Mouse (Mus musculus): ENCODE results near the gene Sdk1. TPM values are rescaled to one million over a fixed set of nuclear protein-coding genes. Genes with fewer than 3 reads are reported as not detected.

Gene Sdk1
- total RNA-seq, 1 experiment = 1.2 TPM

- DNase-seq (ENCODE audit: low read depth, low spot score) = no peak
- no peaks in the 10 kb centered on the region for H3K36me3 ChIP-seq (ENCODE audit: control insufficient read depth, insufficient read depth, low read length, poor library complexity, severe bottlenecking)
- TF ChIP-seq HCFC1 (IDR thresholded peaks at IDR 0.05; ENCODE audit: borderline replicate concordance, insufficient read depth, low read length) (no peak), ZNF384 (IDR thresholded peaks at IDR 0.05; ENCODE audit: low read depth, low read length) (no peak)
- H3K9me3 ChIP-seq (ENCODE audit: control insufficient read depth, insufficient read depth, low read depth, low read length) = no peaks in the 10 kb centered on the region
- no peak overlapping the region for H3K9ac ChIP-seq (ENCODE audit: insufficient read depth, low read depth, low read length, poor library complexity, severe bottlenecking)
- no peaks in the 10 kb centered on the region for H3K4me1 ChIP-seq (ENCODE audit: control insufficient read depth in 2 of 2, insufficient read depth in 2 of 2, low read length in 2 of 2, poor library complexity in 1 of 2)
- in situ Hi-C loops (cut with MboI; ENCODE audit: low sequenced_read_pairs in 2 of 2, unreplicated experiment in 2 of 2) = no loop called here
- H3K27ac ChIP-seq (ENCODE audit: insufficient read depth, low read depth, low read length, poor library complexity, severe bottlenecking) = no peak overlapping the region
- no peak overlapping the region for H3K4me3 ChIP-seq (ENCODE audit: insufficient read depth in 1 of 2, low read depth in 1 of 2, low read length in 2 of 2, poor library complexity in 1 of 2, severe bottlenecking in 1 of 2)
Observed at GRCm38 (mm10) chr5:141897481-141897880, 656.2 kb downstream of the Sdk1 start.

DNA sequence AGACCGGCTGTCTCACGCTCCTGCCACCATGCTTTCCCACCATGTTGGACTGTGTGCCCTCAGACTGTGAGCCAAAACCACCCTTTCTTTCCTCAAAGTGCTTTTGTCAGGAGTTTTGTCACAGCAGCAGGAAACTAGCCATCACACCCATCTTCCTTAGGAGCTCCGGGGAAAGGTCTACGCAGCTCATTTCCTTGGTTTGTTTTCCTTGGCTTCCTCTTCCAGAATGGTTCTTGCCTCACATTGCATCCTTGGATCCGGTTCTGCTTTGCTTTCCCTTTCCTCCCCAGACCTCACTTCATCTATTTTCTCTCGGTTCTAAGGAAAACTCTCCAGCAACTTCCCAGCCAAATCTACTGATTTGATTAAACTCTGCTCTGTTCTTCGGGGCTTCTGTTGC, 658.5 kb downstream of the Sdk1 start:
- H3K4me3 ChIP-seq (ENCODE audit: insufficient read depth in 1 of 2, low read depth in 1 of 2, low read length in 2 of 2, poor library complexity in 1 of 2, severe bottlenecking in 1 of 2) = no peak overlapping the region
- H3K4me1 ChIP-seq (ENCODE audit: control insufficient read depth in 2 of 2, insufficient read depth in 2 of 2, low read length in 2 of 2, poor library complexity in 1 of 2) = no peaks in the 10 kb centered on the region
- no peaks in the 10 kb centered on the region for H3K9me3 ChIP-seq (ENCODE audit: control insufficient read depth, insufficient read depth, low read depth, low read length)
- no peak for DNase-seq (ENCODE audit: low read depth, low spot score)
- no peak overlapping the region for H3K9ac ChIP-seq (ENCODE audit: insufficient read depth, low read depth, low read length, poor library complexity, severe bottlenecking)
- H3K27ac ChIP-seq (ENCODE audit: insufficient read depth, low read depth, low read length, poor library complexity, severe bottlenecking) = no peak overlapping the region
- no peak for TF ChIP-seq HCFC1 (IDR thresholded peaks at IDR 0.05; ENCODE audit: borderline replicate concordance, insufficient read depth, low read length)
- TF ChIP-seq MAFK (IDR thresholded peaks at IDR 0.05; ENCODE audit: insufficient read depth, low read depth, low read length) = no peak
- TF ChIP-seq ZC3H11A (IDR thresholded peaks at IDR 0.05; ENCODE audit: borderline replicate concordance, low read depth, low read length) = no peak
- no peak for TF ChIP-seq CHD2 (IDR thresholded peaks at IDR 0.05; ENCODE audit: low read depth, low read length)
- no peak for TF ChIP-seq ZNF384 (IDR thresholded peaks at IDR 0.05; ENCODE audit: low read depth, low read length)
- H3K36me3 ChIP-seq (ENCODE audit: control insufficient read depth, insufficient read depth, low read length, poor library complexity, severe bottlenecking) = no peaks in the 10 kb centered on the region
- in situ Hi-C loops (cut with MboI; ENCODE audit: low sequenced_read_pairs in 2 of 2, unreplicated experiment in 2 of 2) = no loop called here

- no peak overlapping the region for H3K4me3 ChIP-seq (ENCODE audit: insufficient read depth in 1 of 2, low read depth in 1 of 2, low read length in 2 of 2, poor library complexity in 1 of 2, severe bottlenecking in 1 of 2)
- TF ChIP-seq HCFC1 (IDR thresholded peaks at IDR 0.05; ENCODE audit: borderline replicate concordance, insufficient read depth, low read length) (no peak), CHD2 (IDR thresholded peaks at IDR 0.05; ENCODE audit: low read depth, low read length) (no peak), MAFK (IDR thresholded peaks at IDR 0.05; ENCODE audit: insufficient read depth, low read depth, low read length) (no peak), ZC3H11A (IDR thresholded peaks at IDR 0.05; ENCODE audit: borderline replicate concordance, low read depth, low read length) (no peak), ZNF384 (IDR thresholded peaks at IDR 0.05; ENCODE audit: low read depth, low read length) (no peak)
- DNase-seq (ENCODE audit: low read depth, low spot score) = no peak
- no peak overlapping the region for H3K9ac ChIP-seq (ENCODE audit: insufficient read depth, low read depth, low read length, poor library complexity, severe bottlenecking)
- no peaks in the 10 kb centered on the region for H3K9me3 ChIP-seq (ENCODE audit: control insufficient read depth, insufficient read depth, low read depth, low read length)
- in situ Hi-C loops (cut with MboI; ENCODE audit: low sequenced_read_pairs in 2 of 2, unreplicated experiment in 2 of 2) = no loop called here
- no peaks in the 10 kb centered on the region for H3K36me3 ChIP-seq (ENCODE audit: control insufficient read depth, insufficient read depth, low read length, poor library complexity, severe bottlenecking)
- H3K27ac ChIP-seq (ENCODE audit: insufficient read depth, low read depth, low read length, poor library complexity, severe bottlenecking) = no peak overlapping the region
- H3K4me1 ChIP-seq (ENCODE audit: control insufficient read depth in 2 of 2, insufficient read depth in 2 of 2, low read length in 2 of 2, poor library complexity in 1 of 2) = no peaks in the 10 kb centered on the region
Observed at GRCm38 (mm10) chr5:141902544-141903250, 661.4 kb downstream of the Sdk1 start.

GRCm38 (mm10) chr5:141910444-141910843, 669.2 kb downstream of the Sdk1 start:
- Histone ChIP-seq H3K4me1 (ENCODE audit: control insufficient read depth in 2 of 2, insufficient read depth in 2 of 2, low read length in 2 of 2, poor library complexity in 1 of 2) (no peaks in the 10 kb centered on the region), H3K27ac (ENCODE audit: insufficient read depth, low read depth, low read length, poor library complexity, severe bottlenecking) (no peak overlapping the region), H3K9ac (ENCODE audit: insufficient read depth, low read depth, low read length, poor library complexity, severe bottlenecking) (no peak overlapping the region), H3K9me3 (ENCODE audit: control insufficient read depth, insufficient read depth, low read depth, low read length) (no peaks in the 10 kb centered on the region), H3K36me3 (ENCODE audit: control insufficient read depth, insufficient read depth, low read length, poor library complexity, severe bottlenecking) (no peaks in the 10 kb centered on the region), H3K4me3 (ENCODE audit: insufficient read depth in 1 of 2, low read depth in 1 of 2, low read length in 2 of 2, poor library complexity in 1 of 2, severe bottlenecking in 1 of 2) (no peak overlapping the region)
- TF ChIP-seq CHD2 (IDR thresholded peaks at IDR 0.05; ENCODE audit: low read depth, low read length) (no peak), ZNF384 (IDR thresholded peaks at IDR 0.05; ENCODE audit: low read depth, low read length) (no peak), HCFC1 (IDR thresholded peaks at IDR 0.05; ENCODE audit: borderline replicate concordance, insufficient read depth, low read length) (no peak), ZC3H11A (IDR thresholded peaks at IDR 0.05; ENCODE audit: borderline replicate concordance, low read depth, low read length) (no peak), MAFK (IDR thresholded peaks at IDR 0.05; ENCODE audit: insufficient read depth, low read depth, low read length) (no peak)
- in situ Hi-C loops (cut with MboI; ENCODE audit: low sequenced_read_pairs in 2 of 2, unreplicated experiment in 2 of 2) = no loop called here
- DNase-seq (ENCODE audit: low read depth, low spot score) = no peak

- Histone ChIP-seq H3K4me3 (ENCODE audit: insufficient read depth in 1 of 2, low read depth in 1 of 2, low read length in 2 of 2, poor library complexity in 1 of 2, severe bottlenecking in 1 of 2) (no peak overlapping the region), H3K9ac (ENCODE audit: insufficient read depth, low read depth, low read length, poor library complexity, severe bottlenecking) (no peak overlapping the region), H3K9me3 (ENCODE audit: control insufficient read depth, insufficient read depth, low read depth, low read length) (no peaks in the 10 kb centered on the region), H3K36me3 (ENCODE audit: control insufficient read depth, insufficient read depth, low read length, poor library complexity, severe bottlenecking) (no peaks in the 10 kb centered on the region), H3K27ac (ENCODE audit: insufficient read depth, low read depth, low read length, poor library complexity, severe bottlenecking) (no peak overlapping the region), H3K4me1 (ENCODE audit: control insufficient read depth in 2 of 2, insufficient read depth in 2 of 2, low read length in 2 of 2, poor library complexity in 1 of 2) (no peaks in the 10 kb centered on the region)
- in situ Hi-C loops (cut with MboI; ENCODE audit: low sequenced_read_pairs in 2 of 2, unreplicated experiment in 2 of 2) = no loop called here
- TF ChIP-seq CHD2 (IDR thresholded peaks at IDR 0.05; ENCODE audit: low read depth, low read length) (no peak), HCFC1 (IDR thresholded peaks at IDR 0.05; ENCODE audit: borderline replicate concordance, insufficient read depth, low read length) (no peak), ZNF384 (IDR thresholded peaks at IDR 0.05; ENCODE audit: low read depth, low read length) (no peak), MAFK (IDR thresholded peaks at IDR 0.05; ENCODE audit: insufficient read depth, low read depth, low read length) (no peak), ZC3H11A (IDR thresholded peaks at IDR 0.05; ENCODE audit: borderline replicate concordance, low read depth, low read length) (no peak)
- DNase-seq (ENCODE audit: low read depth, low spot score) = no peak
Observed at GRCm38 (mm10) chr5:141910886-141911285, 669.6 kb downstream of the Sdk1 start.
